Mouse (Mus musculus) midbrain, embryonic 16.5 days (tissue): ENCODE data around the gene Bpifb4. TPM values are rescaled to one million over a fixed set of nuclear protein-coding genes. Genes with fewer than 3 reads are reported as not detected.

Experiments used
- ATAC-seq: fragments of 200-750 bp; cut with Nextera tagmentation; 2 replicates; pipeline ENCODE4 v1.8.0; 2017; ENCODE audit warnings: moderate TSS enrichment
- H3K27ac ChIP-seq: fragments of 300-500 bp; sonication (generic); 2 replicates; pipeline ENCODE4 v1.5.1; 2014; ENCODE audit warnings: mild to moderate bottlenecking, low read length, mixed read lengths
- H3K27me3 ChIP-seq: fragments of 300-500 bp; sonication (generic); 2 replicates; pipeline ENCODE4 v1.6.1; 2014; ENCODE audit warnings: low read depth, low read length, mixed read lengths; ENCODE audit not compliant: control insufficient read depth, insufficient read depth
- H3K36me3 ChIP-seq: fragments of 300-500 bp; sonication (generic); 2 replicates; pipeline ENCODE4 v1.6.1; 2014; ENCODE audit warnings: mild to moderate bottlenecking, low read length, moderate library complexity, mixed read lengths; ENCODE audit not compliant: control insufficient read depth, insufficient read depth
- H3K4me1 ChIP-seq: fragments of 300-500 bp; sonication (generic); 2 replicates; pipeline ENCODE4 v1.6.1; 2014; ENCODE audit warnings: mild to moderate bottlenecking, low read length, mixed read lengths; ENCODE audit not compliant: control insufficient read depth, insufficient read depth
- H3K4me2 ChIP-seq: fragments of 300-500 bp; sonication (generic); 2 replicates; pipeline ENCODE4 v1.6.1; 2014; ENCODE audit warnings: mild to moderate bottlenecking, low read length, mixed read lengths
- H3K4me3 ChIP-seq: fragments of 300-500 bp; sonication (generic); 2 replicates; pipeline ENCODE4 v1.5.1; 2014; ENCODE audit warnings: low read depth, mild to moderate bottlenecking, low read length, moderate library complexity, mixed read lengths
- H3K9ac ChIP-seq: fragments of 300-500 bp; sonication (generic); 2 replicates; pipeline ENCODE4 v1.6.1; 2014; ENCODE audit warnings: low read depth, low read length, mixed read lengths
- H3K9me3 ChIP-seq: fragments of 300-500 bp; sonication (generic); replicated peaks from 2 replicates; pipeline ENCODE4 v1.6.1; 2014; ENCODE audit warnings: mild to moderate bottlenecking, low read length, mixed read lengths; ENCODE audit not compliant: control insufficient read depth, poor library complexity, severe bottlenecking
- WGBS: fragments of 180-500 bp; shearing (Covaris S2); extraction: QIAGEN DNeasy Blood & Tissue Kit; methylation state at CpG from one replicate; pipeline ENCODE4 v1.1.7; 2014; 5-methylcytosine and 5-hydroxymethylcytosine counted together
- polyA plus RNA-seq: library from polyadenylated mRNA; unstranded; fragments of >200 nt; fragmentation: Nextera tagmentation; extraction: Ambion mirVana; gene quantifications from 2 replicates; pipeline ENCODE4 v1.2.1, GENCODE M21; 2015

Gene Bpifb4
- polyA plus RNA-seq, 1 experiment from 2014 or later, result not detected

DNA sequence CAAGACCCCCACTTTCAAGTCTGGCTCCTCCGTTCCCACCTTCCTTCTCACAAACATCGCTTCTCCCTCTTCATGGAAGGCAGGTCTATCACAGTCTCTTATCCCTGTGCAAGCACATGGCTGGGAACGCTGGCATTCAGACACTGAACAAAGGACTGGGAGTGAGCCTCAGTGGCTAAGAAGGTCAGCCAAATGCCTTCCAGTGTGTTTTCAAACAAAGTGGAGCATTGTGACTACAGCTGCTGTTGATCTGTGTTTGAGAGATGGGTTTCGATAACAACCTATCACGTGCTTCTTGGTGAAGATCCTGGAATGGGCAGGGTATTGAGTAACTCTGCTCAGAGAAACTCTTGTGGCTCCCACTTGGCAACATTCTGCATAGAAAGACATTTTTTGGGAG is 32.2 kb downstream of the Bpifb4 start:
- Histone ChIP-seq H3K36me3 (no peaks in the 10 kb centered on the region), H3K27ac (no peak overlapping the region), H3K4me3 (no peak overlapping the region), H3K4me1 (no peaks in the 10 kb centered on the region), H3K9ac (no peak overlapping the region), H3K9me3 (no peaks in the 10 kb centered on the region), H3K4me2 (no peak overlapping the region), H3K27me3 (no peaks in the 10 kb centered on the region)
- no peak for ATAC-seq
- WGBS, result 64% methylated on average over 5 of the region's 5 CpGs

DNA sequence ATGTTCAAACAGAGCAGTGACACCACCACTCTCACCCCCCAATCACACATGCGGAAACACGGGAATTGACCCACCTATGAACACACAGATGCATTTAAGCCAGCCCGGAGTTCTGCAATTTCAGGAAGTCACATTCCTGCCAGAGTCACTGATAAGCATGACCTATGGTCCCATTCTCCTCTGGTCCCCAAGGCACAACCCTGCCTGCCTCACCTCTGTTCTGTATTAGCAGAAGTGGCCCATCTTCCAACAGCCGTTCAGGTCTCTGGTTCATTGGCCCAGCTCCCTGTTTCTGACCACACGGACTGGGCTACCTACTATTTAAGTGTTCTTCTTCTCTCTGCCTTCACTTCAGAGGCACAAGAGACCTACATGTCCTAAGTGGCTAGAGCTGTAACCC is 36.6 kb downstream of the Bpifb4 start, which contains the start of gene Bpifa6:
Gene Bpifa6 (plus strand): TSS at position 364 of the 400 bp plus-strand sequence.
- Histone ChIP-seq H3K27ac (no peak within 1 kb of the TSS), H3K9ac (no peak within 1 kb of the TSS), H3K4me1 (no peaks in the 10 kb centered on the region), H3K4me2 (no peak within 1 kb of the TSS), H3K4me3 (no peak within 1 kb of the TSS), H3K27me3 (no peaks in the 10 kb centered on the region), H3K9me3 (no peaks in the 10 kb centered on the region), H3K36me3 (no peaks in the 10 kb centered on the region)
- ATAC-seq, result no peak
- WGBS, result 92% methylated on average over 5 of the region's 5 CpGs

DNA sequence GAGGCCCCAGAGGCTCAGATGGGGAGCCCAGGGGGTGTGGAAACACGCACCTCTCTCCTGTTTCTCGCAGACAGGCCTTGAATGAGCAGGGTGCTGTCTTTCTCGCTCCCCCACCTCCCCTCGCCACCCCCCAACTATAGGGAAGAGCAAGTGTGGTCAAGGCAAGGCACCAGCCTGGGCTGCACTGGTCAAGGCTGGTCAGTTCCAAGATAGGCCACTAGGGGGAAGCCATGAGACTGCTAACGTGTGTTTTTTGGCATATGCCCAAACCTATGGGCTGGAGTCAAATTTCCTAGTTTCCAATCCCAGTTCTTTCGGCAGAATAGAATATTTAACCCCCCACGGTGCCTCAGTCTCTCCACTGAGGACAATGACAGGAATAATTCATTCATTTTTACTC is 57.8 kb downstream of the Bpifb4 start:
- ATAC-seq, result 0 out of 2 replicates have a peak, but pooled peaks have one; percentile 28
- 14% methylated on average over 7 of the region's 7 CpGs for WGBS
- Histone ChIP-seq H3K36me3 (no peaks in the 10 kb centered on the region), H3K27ac (no peak overlapping the region), H3K27me3 (no peaks in the 10 kb centered on the region), H3K4me3 (no peak overlapping the region), H3K9ac (no peak overlapping the region), H3K4me2 (no peak overlapping the region), H3K9me3 (no peaks in the 10 kb centered on the region), H3K4me1 (no peaks in the 10 kb centered on the region)

DNA sequence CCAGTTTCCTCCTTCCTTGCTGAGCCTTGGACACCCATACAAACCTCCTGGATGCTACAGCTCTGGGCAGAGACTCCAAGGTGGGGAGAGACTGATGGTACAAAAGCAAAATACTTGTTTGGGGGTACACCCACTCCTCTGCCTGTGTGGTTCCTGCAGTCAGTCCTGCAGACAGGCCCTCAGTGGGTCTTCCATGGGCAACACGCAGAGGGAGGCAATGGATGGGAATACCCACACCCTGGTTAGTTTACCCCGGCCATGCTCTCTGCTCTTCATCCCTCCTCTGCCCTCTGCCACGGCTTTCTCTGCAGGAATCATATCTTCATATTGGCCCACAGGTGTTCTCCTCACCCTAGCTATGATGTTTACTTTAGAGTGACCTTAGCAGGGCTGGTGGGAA is 62.5 kb downstream of the Bpifb4 start:
- Histone ChIP-seq H3K9me3 (no peaks in the 10 kb centered on the region), H3K27ac (no peak overlapping the region), H3K9ac (no peak overlapping the region), H3K27me3 (no peaks in the 10 kb centered on the region), H3K4me1 (no peaks in the 10 kb centered on the region), H3K4me3 (no peak overlapping the region), H3K36me3 (no peaks in the 10 kb centered on the region), H3K4me2 (no peak overlapping the region)
- WGBS, result 82% methylated on average over 3 of the region's 3 CpGs
- ATAC-seq, result no peak

DNA sequence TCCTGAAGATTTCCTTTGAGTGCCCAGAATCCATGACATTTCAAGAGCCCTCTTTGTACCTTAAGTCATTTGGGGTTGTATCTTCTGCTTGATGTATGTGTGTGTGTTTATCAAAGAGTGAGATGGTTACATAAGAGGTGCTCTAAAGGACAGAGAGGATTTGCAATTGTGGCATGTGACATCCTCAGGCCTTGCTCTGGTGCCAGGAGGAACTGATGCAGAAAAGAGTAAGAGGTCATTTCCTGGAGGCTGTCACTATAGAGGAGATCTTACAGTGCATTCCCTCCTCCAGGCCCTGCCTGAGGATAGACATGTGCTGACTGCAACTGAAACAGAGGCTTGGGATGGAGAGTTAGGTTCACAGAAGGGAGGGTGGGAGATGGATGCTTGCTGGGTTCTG is 63.0 kb downstream of the Bpifb4 start:
- Histone ChIP-seq H3K36me3 (no peaks in the 10 kb centered on the region), H3K4me1 (no peaks in the 10 kb centered on the region), H3K9ac (no peak overlapping the region), H3K27me3 (no peaks in the 10 kb centered on the region), H3K9me3 (no peaks in the 10 kb centered on the region), H3K4me3 (no peak overlapping the region), H3K27ac (no peak overlapping the region), H3K4me2 (no peak overlapping the region)
- ATAC-seq, result no peak

DNA sequence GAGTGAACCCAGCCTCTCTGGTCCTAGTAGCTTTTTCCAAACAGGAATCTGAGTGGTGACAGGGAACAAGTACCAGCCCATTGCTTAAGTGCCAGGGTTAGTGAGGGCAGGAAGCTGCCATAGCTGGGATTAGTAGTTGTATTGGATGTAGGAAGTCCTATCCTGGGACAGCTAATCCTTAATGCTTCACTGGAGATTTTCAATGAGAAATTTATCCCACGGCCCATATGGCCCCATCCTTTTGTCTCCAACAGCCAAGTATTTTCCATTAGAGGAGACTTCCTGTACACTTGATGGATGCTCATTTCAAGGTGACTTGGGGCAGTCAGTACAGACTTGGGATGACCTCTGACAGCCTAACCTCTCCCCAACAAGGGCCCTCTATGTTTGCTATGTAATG is 66.4 kb downstream of the Bpifb4 start:
- Histone ChIP-seq H3K36me3 (no peaks in the 10 kb centered on the region), H3K4me1 (no peaks in the 10 kb centered on the region), H3K4me2 (no peak overlapping the region), H3K9me3 (no peaks in the 10 kb centered on the region), H3K27me3 (no peaks in the 10 kb centered on the region), H3K4me3 (no peak overlapping the region), H3K27ac (no peak overlapping the region), H3K9ac (no peak overlapping the region)
- ATAC-seq, result no peak
- WGBS, result 16% methylated on average over 1 of the region's 1 CpGs

DNA sequence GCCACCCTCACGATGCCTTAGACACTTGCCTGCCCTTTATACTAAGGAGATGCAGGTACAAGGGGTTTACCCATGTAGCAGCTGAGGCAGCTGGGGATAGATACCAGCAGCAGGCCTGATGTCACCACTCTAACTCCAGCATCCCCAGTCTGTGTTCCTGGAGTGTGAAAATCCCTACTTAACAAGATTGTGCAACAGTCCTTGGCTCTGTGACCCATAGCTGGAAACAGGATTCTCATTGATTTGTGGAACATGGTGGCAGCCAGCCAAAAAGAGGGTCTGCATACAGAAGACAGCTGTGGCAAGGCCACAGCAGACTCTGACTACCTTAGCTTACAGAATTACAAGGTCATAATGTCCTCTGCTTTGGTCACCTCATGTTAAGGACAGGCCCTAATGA is 67.1 kb downstream of the Bpifb4 start:
- H3K27ac ChIP-seq, result no peak overlapping the region
- no peak overlapping the region for H3K9ac ChIP-seq
- 91% methylated on average over 1 of the region's 1 CpGs for WGBS
- no peak for ATAC-seq
- H3K9me3 ChIP-seq, result no peaks in the 10 kb centered on the region
- H3K36me3 ChIP-seq, result no peaks in the 10 kb centered on the region
- H3K4me2 ChIP-seq, result no peak overlapping the region
- H3K4me3 ChIP-seq, result no peak overlapping the region
- no peaks in the 10 kb centered on the region for H3K4me1 ChIP-seq
- H3K27me3 ChIP-seq, result no peaks in the 10 kb centered on the region

DNA sequence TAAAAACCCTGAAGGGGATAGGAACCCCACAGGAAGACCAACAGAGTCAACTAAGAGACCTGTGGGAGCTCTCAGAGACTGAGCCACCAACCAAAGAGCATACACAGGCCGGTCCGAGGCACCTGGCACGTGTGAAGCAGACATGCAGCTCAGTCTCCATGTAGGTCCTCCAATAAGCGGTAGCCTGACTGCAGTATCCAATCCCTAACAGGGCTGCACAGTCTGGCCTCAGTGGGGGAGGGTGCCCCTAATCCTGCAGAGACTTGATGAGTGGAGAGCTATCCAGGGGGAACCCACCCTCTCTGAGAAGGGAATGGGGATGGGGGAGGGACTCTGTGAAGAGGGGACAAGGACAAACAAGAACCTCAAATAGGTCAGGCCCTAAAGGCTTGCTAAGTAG is 67.7 kb downstream of the Bpifb4 start:
- H3K27me3 ChIP-seq, result no peaks in the 10 kb centered on the region
- no peak overlapping the region for H3K9ac ChIP-seq
- no peaks in the 10 kb centered on the region for H3K36me3 ChIP-seq
- no peak overlapping the region for H3K27ac ChIP-seq
- H3K4me2 ChIP-seq, result no peak overlapping the region
- H3K4me1 ChIP-seq, result no peaks in the 10 kb centered on the region
- WGBS, result 80% methylated on average over 4 of the region's 4 CpGs
- no peak overlapping the region for H3K4me3 ChIP-seq
- ATAC-seq, result no peak
- H3K9me3 ChIP-seq, result no peaks in the 10 kb centered on the region

DNA sequence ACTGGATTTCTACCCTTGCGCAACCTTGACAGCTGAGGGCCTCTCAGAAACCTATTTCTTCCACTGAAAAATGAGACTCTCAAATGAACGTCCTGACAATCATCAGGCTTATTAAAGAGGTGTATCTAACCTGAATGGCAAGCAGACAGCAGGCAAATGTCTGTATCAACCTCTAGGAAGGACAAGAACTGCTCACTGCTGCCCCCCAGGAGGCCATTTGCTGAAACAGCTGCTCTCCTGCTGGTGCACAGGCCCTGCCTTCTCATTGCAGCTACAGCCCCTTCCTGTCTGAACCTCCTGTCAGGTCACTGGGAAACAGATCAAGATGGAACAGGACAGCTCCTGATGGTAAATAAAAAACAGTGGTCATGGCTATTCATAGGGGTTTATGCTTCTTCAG is 68.3 kb downstream of the Bpifb4 start:
- 85% methylated on average over 2 of the region's 2 CpGs for WGBS

DNA sequence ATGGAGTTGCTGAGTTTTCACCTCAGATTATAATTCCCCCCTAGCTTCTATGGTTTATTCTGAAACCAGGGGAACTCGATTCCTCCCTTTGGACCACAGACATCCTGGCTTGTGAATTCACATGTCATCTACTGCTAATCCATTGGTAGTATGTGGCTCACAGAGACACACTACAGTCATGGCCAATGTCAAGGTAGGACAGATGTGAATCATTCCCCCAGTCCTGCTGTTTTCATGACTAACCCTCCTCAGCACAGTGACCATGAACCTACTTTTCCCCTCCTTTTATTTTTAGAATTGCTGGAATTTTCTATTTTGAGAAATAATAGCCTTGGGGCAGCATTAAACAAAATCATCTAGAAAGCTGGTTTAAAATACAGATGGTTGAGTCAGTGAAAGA is 69.4 kb downstream of the Bpifb4 start:
- H3K4me1 ChIP-seq, result no peaks in the 10 kb centered on the region
- no peaks in the 10 kb centered on the region for H3K27me3 ChIP-seq
- no peak overlapping the region for H3K4me3 ChIP-seq
- H3K9ac ChIP-seq, result no peak overlapping the region
- no peak overlapping the region for H3K4me2 ChIP-seq
- ATAC-seq, result no peak
- WGBS, result 83% methylated on average over 1 of the region's 1 CpGs
- H3K27ac ChIP-seq, result no peak overlapping the region
- H3K9me3 ChIP-seq, result no peaks in the 10 kb centered on the region
- H3K36me3 ChIP-seq, result no peaks in the 10 kb centered on the region

More for the DNA sequence above, 68.3 kb downstream of the Bpifb4 start:
- Histone ChIP-seq H3K4me3 (no peak overlapping the region), H3K27ac (no peak overlapping the region), H3K4me1 (no peaks in the 10 kb centered on the region), H3K36me3 (no peaks in the 10 kb centered on the region), H3K4me2 (no peak overlapping the region), H3K9ac (no peak overlapping the region), H3K9me3 (no peaks in the 10 kb centered on the region), H3K27me3 (no peaks in the 10 kb centered on the region)
- no peak for ATAC-seq
